Mouse (Mus musculus) gastrocnemius, postnatal 4 days (tissue): ENCODE measurements around the gene Wapl. TPM values are rescaled to one million over a fixed set of nuclear protein-coding genes. Genes with fewer than 3 reads are reported as not detected.
A peak's percentile ranks its signal among the peaks of the same experiment; 100 is the strongest.

Source experiments
- DNase-seq, 2 experiments: peaks; one replicate each; pipeline ENCODE4 v3.0.0; 2021 to 2022; ENCODE audit warnings: low spot score in 2 of 2, mixed read lengths in 2 of 2
- total RNA-seq, 2 experiments: library from RNA; stranded (reverse); gene quantifications; 2 replicates each; pipeline ENCODE4 v1.2.3; 2021

Wapl gene
- total RNA-seq, 2 experiments from 2014 or later: 48.5 to 53.4 TPM

GRCm38 (mm10) chr14:34684989-34685388 is 11.3 kb downstream of the Wapl start:
- no peak for DNase-seq

DNA sequence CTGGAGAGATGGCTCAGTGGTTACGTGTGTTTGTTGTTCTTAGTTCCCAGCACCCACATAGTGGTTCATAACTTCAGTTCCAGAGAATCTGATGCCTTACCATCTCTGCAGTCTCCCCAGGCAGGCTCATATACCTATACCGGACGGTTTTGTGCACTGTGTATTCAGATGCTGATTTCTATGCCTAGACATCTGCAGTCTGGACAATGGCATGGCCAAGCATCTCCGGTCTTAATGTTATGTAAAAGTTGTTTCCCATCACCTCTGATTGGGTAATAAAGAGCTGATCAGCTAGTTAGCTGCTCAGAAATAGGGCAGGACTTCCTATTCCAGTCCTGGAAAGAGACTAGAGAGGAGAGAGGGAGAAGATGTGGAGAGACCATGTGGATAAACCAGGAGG is 20.2 kb downstream of the Wapl start:
- no peak for DNase-seq

DNA sequence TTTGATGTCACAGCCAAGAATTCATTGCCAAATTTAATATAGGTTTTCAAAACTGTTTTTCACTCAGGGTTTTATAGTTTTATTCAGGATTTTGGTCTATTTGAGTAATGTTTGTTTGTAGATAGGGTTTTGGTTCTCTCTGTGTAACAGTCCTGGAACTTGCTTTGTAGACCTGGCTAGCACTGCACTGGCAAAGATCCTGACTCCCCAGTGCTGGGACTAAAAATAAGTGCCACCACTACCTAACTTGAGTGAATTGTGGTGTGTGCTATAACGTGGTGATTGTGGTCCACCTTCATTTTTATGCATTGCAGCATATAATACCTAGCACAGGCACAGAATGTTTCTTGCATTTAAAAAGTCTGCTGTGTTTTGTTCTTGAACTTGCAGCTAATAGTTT is 23.6 kb downstream of the Wapl start:
- no peak for DNase-seq

- DNase-seq: no peak
Measured at GRCm38 (mm10) chr14:34710209-34710608, 36.5 kb downstream of the Wapl start.

DNA sequence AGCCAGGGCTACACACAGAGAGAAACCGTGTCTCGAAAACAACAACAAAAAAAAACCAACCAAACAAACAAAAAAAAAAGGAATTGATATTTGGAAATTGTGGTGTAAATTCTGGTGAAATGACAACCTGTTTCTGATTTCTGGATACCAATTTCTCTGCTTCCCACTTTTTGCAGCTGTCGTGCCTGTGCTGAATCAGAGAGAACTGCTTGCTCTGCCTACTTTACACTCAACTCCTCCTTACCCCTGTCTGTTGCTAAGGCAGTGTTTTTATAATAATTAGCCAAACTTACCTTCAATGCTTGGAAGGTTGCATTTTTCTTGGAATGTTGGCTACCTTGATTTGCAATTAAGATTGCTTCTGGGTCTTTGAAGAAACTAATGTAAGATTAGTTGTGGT is 38.3 kb downstream of the Wapl start:
- DNase-seq: no peak

GRCm38 (mm10) chr14:34712857-34713256 is 39.1 kb downstream of the Wapl start:
- no peak for DNase-seq

DNA sequence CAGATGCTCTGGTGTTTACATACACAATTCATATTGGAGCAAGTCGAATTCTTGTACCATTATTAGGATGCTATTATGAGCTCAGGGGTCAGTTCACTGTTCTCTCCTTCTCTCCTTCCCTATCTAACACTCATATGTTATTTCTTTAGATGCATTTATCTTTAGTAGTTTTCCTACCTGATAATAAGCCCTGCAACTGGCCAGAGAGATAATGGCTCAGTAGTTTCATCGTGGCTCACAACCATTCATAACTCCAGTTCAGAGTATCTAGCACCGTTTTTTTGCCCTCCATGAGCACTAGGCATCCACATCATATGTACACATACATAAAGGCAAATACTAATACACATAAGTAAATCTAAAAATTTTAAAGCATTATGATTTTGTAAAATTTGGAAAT is 44.4 kb downstream of the Wapl start:
- no peak for DNase-seq

- no peak for DNase-seq
Measured at GRCm38 (mm10) chr14:34727709-34728108, 54.0 kb downstream of the Wapl start.

DNA sequence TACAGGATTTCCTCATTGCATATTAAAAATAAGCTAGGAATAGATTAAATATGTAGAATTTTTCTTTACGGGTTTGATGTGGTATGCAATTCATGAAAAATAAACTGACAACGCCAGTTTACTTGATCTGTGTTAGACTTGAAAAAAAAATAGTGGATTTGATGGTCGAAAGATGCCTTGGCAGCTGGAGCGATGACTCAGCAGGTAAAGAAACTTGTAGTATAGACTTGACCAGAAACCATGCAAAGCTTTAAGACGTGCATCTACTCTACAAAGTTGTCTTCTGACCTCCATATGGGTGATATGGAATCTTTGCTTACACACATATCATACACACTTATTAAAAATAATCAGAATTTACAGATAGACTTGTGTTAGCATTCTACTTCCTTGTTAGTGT is 61.7 kb downstream of the Wapl start:
- no peak for DNase-seq

DNA sequence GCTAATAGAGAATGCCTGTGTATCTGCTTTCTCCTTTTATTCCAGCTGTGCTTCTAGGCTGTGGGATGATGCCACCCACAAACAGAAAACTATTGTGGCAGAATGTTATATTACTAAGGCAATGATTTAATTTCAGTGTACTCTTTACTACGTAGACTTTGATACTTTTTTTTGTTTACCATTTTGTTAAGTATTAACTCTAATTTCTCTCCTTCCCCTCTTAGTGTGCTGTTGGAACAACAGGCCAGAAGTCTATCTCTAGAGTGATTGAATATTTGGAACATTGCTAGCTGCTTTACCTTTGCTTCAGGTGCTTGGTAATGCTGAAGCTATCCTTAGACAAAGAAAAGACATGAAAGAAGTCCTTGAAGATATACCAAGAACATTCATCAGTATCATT is 71.7 kb downstream of the Wapl start:
- DNase-seq: no peak

DNA sequence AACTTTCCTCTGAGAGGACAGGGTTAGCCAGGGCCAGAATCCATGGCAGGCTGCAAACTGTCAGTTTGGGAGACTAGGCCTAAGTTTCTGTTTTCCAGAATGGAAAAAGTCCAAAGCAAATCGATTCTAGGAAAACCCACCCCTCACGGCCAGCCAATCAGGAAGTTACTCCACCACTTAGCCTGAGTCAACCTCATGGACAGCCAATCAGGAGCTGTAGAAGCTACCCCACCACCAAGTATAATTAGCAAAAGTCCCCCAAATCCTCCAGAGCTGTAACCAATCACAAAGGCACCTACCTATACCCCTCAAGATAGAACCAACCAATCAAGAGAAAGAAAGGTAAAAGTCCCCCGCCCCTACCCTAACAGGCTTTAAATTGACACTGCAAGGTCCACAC is 82.0 kb downstream of the Wapl start:
- no peak for DNase-seq

- DNase-seq: no peak
Measured at GRCm38 (mm10) chr14:34759938-34760337, 86.2 kb downstream of the Wapl start.

DNA sequence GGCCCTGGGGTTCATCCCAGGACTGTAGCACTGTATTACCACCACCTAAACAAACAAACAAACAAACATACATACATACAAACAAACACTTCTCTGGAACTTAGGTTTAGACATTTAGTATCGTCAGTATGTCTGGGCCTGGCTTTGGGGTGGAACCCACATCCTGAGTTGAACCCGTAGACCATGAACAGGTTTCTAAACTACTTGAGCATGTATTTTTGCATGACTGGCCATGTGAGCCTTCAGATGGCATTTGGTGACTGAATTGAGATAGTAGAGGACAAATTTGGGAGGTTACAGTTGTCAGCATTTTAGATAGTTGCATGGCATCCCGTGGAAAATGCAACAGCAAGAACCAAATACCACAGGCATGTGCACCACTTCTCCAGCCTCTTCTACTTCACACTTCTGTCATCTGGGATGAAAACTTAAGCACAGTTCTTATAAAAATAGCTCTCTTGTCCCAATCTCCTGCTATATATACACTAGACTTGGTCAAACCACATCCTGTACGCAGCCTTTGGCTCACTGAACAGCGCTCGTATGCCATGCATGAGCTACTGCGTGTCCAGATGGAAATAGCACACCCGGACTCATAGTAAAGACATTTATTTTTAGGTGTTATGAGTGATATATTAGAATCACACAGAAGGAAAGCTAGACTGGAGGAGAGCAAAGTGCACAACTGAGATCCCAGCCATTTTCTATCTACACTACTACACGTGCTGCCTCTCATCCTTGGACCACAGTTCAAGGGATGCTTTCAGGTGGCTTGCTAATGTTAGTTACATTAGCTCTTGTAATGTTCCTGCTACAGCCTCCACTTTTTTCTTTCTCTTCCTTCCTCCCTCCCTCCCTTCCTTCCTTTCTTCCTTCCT is 87.6 kb downstream of the Wapl start:
- no peak for DNase-seq

- no peak for DNase-seq
Measured at GRCm38 (mm10) chr14:34762682-34763081, 89.0 kb downstream of the Wapl start.

- DNase-seq: no peak
Measured at GRCm38 (mm10) chr14:34763771-34764539, 90.2 kb downstream of the Wapl start.

DNA sequence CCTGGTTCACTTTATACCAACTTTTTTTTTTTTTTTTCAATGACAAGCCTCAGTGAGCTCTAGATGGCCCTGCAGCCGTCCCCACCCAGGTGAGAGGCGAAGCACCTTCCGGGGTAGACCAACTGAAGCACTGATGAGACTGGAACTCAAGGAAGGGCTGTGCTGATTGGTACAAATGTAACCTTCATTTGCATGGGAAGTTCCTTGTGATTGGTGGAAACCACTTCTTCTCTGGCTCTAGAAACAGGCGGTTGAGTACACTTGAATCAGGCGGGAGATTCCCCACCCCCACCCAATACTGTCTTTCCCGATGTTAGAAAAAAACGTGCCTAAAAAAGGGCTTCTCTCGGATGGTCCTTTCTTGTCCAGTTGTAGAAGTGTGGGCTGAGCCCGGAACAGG is 91.2 kb downstream of the Wapl start:
- DNase-seq: no peak

- DNase-seq: no peak
Measured at GRCm38 (mm10) chr14:34765380-34765779, 91.7 kb downstream of the Wapl start.

DNA sequence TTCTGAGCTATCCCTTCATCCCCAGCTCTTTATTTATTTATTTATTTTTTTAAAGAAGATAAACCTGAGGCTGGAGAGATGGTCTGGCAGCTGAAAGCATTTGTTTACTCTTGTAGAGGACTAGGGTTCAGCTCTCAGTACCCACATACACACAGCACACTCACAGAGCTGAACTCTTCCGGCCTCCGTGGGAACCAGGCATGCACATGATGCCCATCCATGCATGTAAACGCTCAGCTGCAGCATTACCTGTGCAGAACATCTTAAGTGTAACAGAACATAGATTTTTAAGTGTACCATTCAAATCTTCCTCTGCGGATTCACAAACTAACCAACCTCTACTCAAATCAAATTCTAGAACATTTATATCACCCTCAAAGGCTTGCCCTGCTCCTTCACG is 92.5 kb downstream of the Wapl start:
- DNase-seq: no peak

DNA sequence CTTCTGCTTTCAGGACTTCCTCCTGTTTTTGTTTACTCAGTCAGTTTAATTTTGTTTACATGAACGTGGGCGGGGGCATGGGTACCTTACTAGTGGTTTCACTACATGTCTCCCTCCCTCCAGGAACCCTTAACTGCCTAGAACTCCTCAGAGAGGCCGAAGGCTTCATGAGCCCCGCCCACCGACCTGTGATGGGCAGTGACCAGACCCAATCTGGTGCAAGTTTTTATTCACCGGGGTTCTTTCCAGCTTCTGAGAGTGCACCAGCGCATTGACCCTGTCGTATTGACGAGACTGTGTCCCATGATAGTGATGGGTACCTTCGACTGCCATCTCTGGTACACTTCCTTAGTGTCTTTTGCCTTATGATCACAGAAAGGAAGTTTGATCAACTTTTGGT is 94.6 kb downstream of the Wapl start:
- peak in 1 of 2 experiments; percentile 60 for DNase-seq

DNA sequence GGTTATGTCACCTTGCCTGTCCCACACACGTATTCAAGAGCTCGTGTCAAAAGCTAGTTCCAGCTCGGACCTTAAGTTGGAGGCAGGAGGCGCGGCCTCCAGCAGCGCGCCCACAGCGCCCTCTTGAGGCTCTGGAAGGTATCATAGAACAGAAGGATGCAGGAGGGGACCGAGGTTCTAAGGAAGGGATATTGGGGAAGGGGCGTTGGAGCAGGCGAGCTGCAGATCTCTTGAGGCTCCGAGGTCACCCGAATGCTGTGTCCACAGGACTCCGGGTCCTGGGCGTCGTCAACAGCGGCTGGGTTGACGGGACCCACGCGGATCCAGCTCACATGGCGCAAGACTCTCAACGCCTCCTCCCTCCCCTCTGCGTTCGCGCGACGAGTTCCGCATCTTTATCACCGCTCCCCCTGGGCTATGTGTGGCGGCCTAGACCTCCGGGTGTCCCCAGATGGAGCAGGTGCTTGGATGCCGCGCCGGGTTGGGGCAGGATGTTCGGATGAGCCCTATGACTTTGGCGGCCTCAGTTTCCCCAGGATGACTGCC is 95.4 kb downstream of the Wapl start:
- peak in 1 of 2 experiments; percentile 62 for DNase-seq

GRCm38 (mm10) chr14:34769567-34770158 is 95.9 kb downstream of the Wapl start:
- peak in 1 of 2 experiments; percentile 15 for DNase-seq

GRCm38 (mm10) chr14:34770467-34770866 is 96.7 kb downstream of the Wapl start:
- no peak for DNase-seq
